Mouse (Mus musculus) limb, embryonic 13.5 days (tissue): Measurements from ENCODE around the gene Gstt1. TPM values are rescaled to one million over a fixed set of nuclear protein-coding genes. Genes with fewer than 3 reads are reported as not detected.
A peak's percentile ranks its signal among the peaks of the same experiment; 100 is the strongest.
"Not testable (repeated sequence)": the region's sequence is repeated elsewhere in the genome, so short reads cannot be mapped to it uniquely, and the experiment has no call there.

Experiments used
- ATAC-seq: fragments of 200-750 bp; cut with Nextera tagmentation; 2 replicates; pipeline ENCODE4 v1.8.0; 2017; ENCODE audit warnings: low read depth, moderate number of reproducible peaks, moderate TSS enrichment; ENCODE audit not compliant: low FRiP score
- H3K27ac ChIP-seq: fragments of 300-500 bp; sonication (generic); 2 replicates; pipeline ENCODE4 v1.5.1; 2015; ENCODE audit warnings: inconsistent platforms, mild to moderate bottlenecking, moderate library complexity
- H3K27me3 ChIP-seq: fragments of 300-500 bp; sonication (generic); 2 replicates; pipeline ENCODE4 v1.6.1; 2015; ENCODE audit warnings: mild to moderate bottlenecking, inconsistent platforms
- H3K36me3 ChIP-seq: fragments of 300-500 bp; sonication (generic); 2 replicates; pipeline ENCODE4 v1.6.1; 2015; ENCODE audit warnings: inconsistent platforms, mild to moderate bottlenecking, moderate library complexity
- H3K4me1 ChIP-seq: fragments of 300-500 bp; sonication (generic); 2 replicates; pipeline ENCODE4 v1.6.1; 2015; ENCODE audit warnings: inconsistent platforms
- H3K4me2 ChIP-seq: fragments of 300-500 bp; sonication (generic); replicated peaks from 2 replicates; pipeline ENCODE4 v1.6.1; 2015; ENCODE audit warnings: inconsistent platforms, mild to moderate bottlenecking, moderate library complexity
- H3K4me3 ChIP-seq: fragments of 300-500 bp; sonication (generic); 2 replicates; pipeline ENCODE4 v1.5.1; 2015; ENCODE audit warnings: moderate library complexity, mild to moderate bottlenecking, inconsistent platforms
- H3K9ac ChIP-seq: fragments of 300-500 bp; sonication (generic); 2 replicates; pipeline ENCODE4 v1.6.1; 2015; ENCODE audit warnings: mild to moderate bottlenecking, inconsistent platforms
- H3K9me3 ChIP-seq: fragments of 300-500 bp; sonication (generic); 2 replicates; pipeline ENCODE4 v1.6.1; 2016; ENCODE audit warnings: inconsistent platforms
- WGBS: fragments of 180-500 bp; shearing (Covaris S2); methylation state at CpG from one replicate; pipeline ENCODE4 v1.1.7; 2015; 5-methylcytosine and 5-hydroxymethylcytosine counted together
- polyA plus RNA-seq: library from polyadenylated mRNA; unstranded; fragments of >200 nt; fragmentation: Nextera tagmentation; extraction: Ambion mirVana; gene quantifications from 2 replicates; pipeline ENCODE4 v1.2.1, GENCODE M21; 2015

The Gstt1 gene
- polyA plus RNA-seq, result 14.9 and 16.3 TPM in 2 replicates

- WGBS, result 4% methylated on average over 18 of the region's 18 CpGs
- H3K4me2 ChIP-seq, result peak within 1 kb of the TSS; percentile 81
- peaks cover 11% of the 10 kb centered on the region for H3K27me3 ChIP-seq
- H3K9me3 ChIP-seq, result no peaks in the 10 kb centered on the region
- peak; percentile 72; the same call in 1 of the 2 replicates for ATAC-seq
- no peaks in the 10 kb centered on the region for H3K36me3 ChIP-seq
- peaks cover 33% of the 10 kb centered on the region for H3K4me1 ChIP-seq
- peak within 1 kb of the TSS; percentile 52 for H3K4me3 ChIP-seq
- H3K27ac ChIP-seq, result no peak within 1 kb of the TSS
- H3K9ac ChIP-seq, result peak within 1 kb of the TSS; percentile 64
Measured at GRCm38 (mm10) chr10:75798176-75798696, at the start of gene Gstt1. Gene Gstt1, minus strand, starts transcription at chr10:75798584.

GRCm38 (mm10) chr10:75845306-75845930 lies 47.0 kb upstream of the Gstt1 start:
- H3K27me3 ChIP-seq, result no peaks in the 10 kb centered on the region
- H3K4me2 ChIP-seq, result no peak overlapping the region
- H3K9me3 ChIP-seq, result no peaks in the 10 kb centered on the region
- H3K4me3 ChIP-seq, result no peak overlapping the region
- WGBS, result 72% methylated on average over 6 of the region's 6 CpGs
- no peak overlapping the region for H3K27ac ChIP-seq
- H3K9ac ChIP-seq, result no peak overlapping the region
- no peak for ATAC-seq
- H3K36me3 ChIP-seq, result no peaks in the 10 kb centered on the region
- no peaks in the 10 kb centered on the region; the same call in 1 of the 2 replicates for H3K4me1 ChIP-seq

GRCm38 (mm10) chr10:75844800-75845199 lies 46.4 kb upstream of the Gstt1 start:
- Histone ChIP-seq H3K9ac (no peak overlapping the region), H3K4me1 (no peaks in the 10 kb centered on the region; the same call in 1 of the 2 replicates), H3K4me3 (no peak overlapping the region), H3K4me2 (no peak overlapping the region), H3K36me3 (no peaks in the 10 kb centered on the region), H3K27me3 (no peaks in the 10 kb centered on the region), H3K27ac (no peak overlapping the region), H3K9me3 (no peaks in the 10 kb centered on the region)
- ATAC-seq, result no peak
- WGBS, result 50% methylated on average over 1 of the region's 1 CpGs

- 84% methylated on average over 6 of the region's 6 CpGs for WGBS
Measured at GRCm38 (mm10) chr10:75843898-75844297, 45.5 kb upstream of the Gstt1 start.

GRCm38 (mm10) chr10:75839092-75839491 lies 40.7 kb upstream of the Gstt1 start:
- no peaks in the 10 kb centered on the region for H3K9me3 ChIP-seq
- 87% methylated on average over 10 of the region's 10 CpGs for WGBS
- H3K27ac ChIP-seq, result no peak overlapping the region
- peaks cover 30% of the 10 kb centered on the region for H3K4me1 ChIP-seq
- H3K4me2 ChIP-seq, result no peak overlapping the region
- H3K9ac ChIP-seq, result no peak overlapping the region
- no peak for ATAC-seq
- no peaks in the 10 kb centered on the region for H3K36me3 ChIP-seq
- H3K4me3 ChIP-seq, result no peak overlapping the region
- peaks cover 2% of the 10 kb centered on the region; the same call in 1 of the 2 replicates for H3K27me3 ChIP-seq

More at GRCm38 (mm10) chr10:75843898-75844297, 45.5 kb upstream of the Gstt1 start:
- H3K4me3 ChIP-seq, H3K9me3 ChIP-seq, H3K36me3 ChIP-seq, H3K4me1 ChIP-seq, ATAC-seq, H3K9ac ChIP-seq, H3K4me2 ChIP-seq, H3K27ac ChIP-seq, H3K27me3 ChIP-seq: not testable (repeated sequence)

- Histone ChIP-seq H3K4me2 (peak within 1 kb of the TSS; percentile 76), H3K27me3 (peaks cover 18% of the 10 kb centered on the region), H3K9me3 (no peaks in the 10 kb centered on the region), H3K27ac (peak within 1 kb of the TSS; percentile 86), H3K4me1 (peaks cover 39% of the 10 kb centered on the region), H3K9ac (peak within 1 kb of the TSS; percentile 70), H3K4me3 (peak within 1 kb of the TSS; percentile 47), H3K36me3 (no peaks in the 10 kb centered on the region)
- ATAC-seq, result peak; percentile 92
- under 1% methylated on average over 21 of the region's 21 CpGs for WGBS
Measured at GRCm38 (mm10) chr10:75837248-75837759, 38.9 kb upstream of the Gstt1 start, which contains the start of gene Gstt2. Gene Gstt2, minus strand, starts transcription at chr10:75837424.

GRCm38 (mm10) chr10:75835761-75836531 lies 37.6 kb upstream of the Gstt1 start:
- peaks cover 39% of the 10 kb centered on the region for H3K4me1 ChIP-seq
- peak overlapping the region; percentile 42 for H3K4me3 ChIP-seq
- 27% methylated on average over 9 of the region's 10 CpGs for WGBS
- H3K9me3 ChIP-seq, result no peaks in the 10 kb centered on the region
- H3K27me3 ChIP-seq, result peaks cover 20% of the 10 kb centered on the region
- peak overlapping the region; percentile 76 for H3K4me2 ChIP-seq
- no peak for ATAC-seq
- H3K9ac ChIP-seq, result no peak overlapping the region
- H3K36me3 ChIP-seq, result no peaks in the 10 kb centered on the region
- no peak overlapping the region for H3K27ac ChIP-seq

- Histone ChIP-seq H3K4me1 (peaks cover 39% of the 10 kb centered on the region), H3K4me2 (peak overlapping the region; percentile 76), H3K27ac (no peak overlapping the region), H3K27me3 (peaks cover 20% of the 10 kb centered on the region), H3K4me3 (peak overlapping the region; percentile 42), H3K9me3 (no peaks in the 10 kb centered on the region), H3K36me3 (no peaks in the 10 kb centered on the region), H3K9ac (peak overlapping the region; percentile 48; the same call in 1 of the 2 replicates)
- WGBS, result 1% methylated on average over 10 of the region's 10 CpGs
- no peak for ATAC-seq
Measured at GRCm38 (mm10) chr10:75835307-75835706, 36.9 kb upstream of the Gstt1 start.

GRCm38 (mm10) chr10:75834721-75835120 lies 36.3 kb upstream of the Gstt1 start:
- H3K27ac ChIP-seq, result no peak overlapping the region
- H3K9me3 ChIP-seq, result no peaks in the 10 kb centered on the region
- ATAC-seq, result no peak
- H3K4me1 ChIP-seq, result peaks cover 39% of the 10 kb centered on the region
- 19% methylated on average over 9 of the region's 9 CpGs for WGBS
- H3K36me3 ChIP-seq, result no peaks in the 10 kb centered on the region
- peak overlapping the region; percentile 42 for H3K4me3 ChIP-seq
- peak overlapping the region; percentile 76 for H3K4me2 ChIP-seq
- H3K27me3 ChIP-seq, result peaks cover 20% of the 10 kb centered on the region
- peak overlapping the region; percentile 55 for H3K9ac ChIP-seq

- WGBS, result 3% methylated on average over 21 of the region's 21 CpGs
- Histone ChIP-seq H3K27me3 (peaks cover 20% of the 10 kb centered on the region), H3K4me2 (peak overlapping the region; percentile 76), H3K9me3 (no peaks in the 10 kb centered on the region), H3K36me3 (no peaks in the 10 kb centered on the region), H3K4me3 (peak overlapping the region; percentile 42), H3K9ac (peak overlapping the region; percentile 55), H3K4me1 (peaks cover 39% of the 10 kb centered on the region), H3K27ac (peak overlapping the region; percentile 48; the same call in 1 of the 2 replicates)
- no peak for ATAC-seq
Measured at GRCm38 (mm10) chr10:75834250-75834649, 35.9 kb upstream of the Gstt1 start.

- Histone ChIP-seq H3K9ac (peak overlapping the region; percentile 55), H3K9me3 (no peaks in the 10 kb centered on the region), H3K27me3 (peaks cover 20% of the 10 kb centered on the region), H3K4me2 (peak overlapping the region; percentile 76), H3K4me3 (peak overlapping the region; percentile 42), H3K36me3 (no peaks in the 10 kb centered on the region), H3K4me1 (peaks cover 37% of the 10 kb centered on the region), H3K27ac (peak overlapping the region; percentile 48; the same call in 1 of the 2 replicates)
- WGBS, result 15% methylated on average over 21 of the region's 21 CpGs
- no peak for ATAC-seq
Measured at GRCm38 (mm10) chr10:75833456-75834080, 35.2 kb upstream of the Gstt1 start.
